ENCODE assay signal across 26 mouse cellular contexts in genomic region chr2:109746223-109746622, GRCm38 (mm10).
"Had no signal": no experiment of that assay in that cellular context is flagged by ENCODE, and none has a peak within 500 bp of the region (broad histone marks: within the 10 kb centered on the region; RNA-seq: fewer than 3 reads in every experiment).

No protein-coding gene starts in this region.

- ATAC-seq: liver, postnatal 0 days; lung, postnatal 0 days; midbrain, embryonic 13.5 days; midbrain, embryonic 16.5 days had no signal

- H3K36me3 ChIP-seq: kidney, embryonic 15.5 days; limb, embryonic 15.5 days; midbrain, embryonic 10.5 days; midbrain, embryonic 13.5 days; neural tube, embryonic 13.5 days had no signal

- H3K27ac ChIP-seq: kidney, embryonic 15.5 days; left cerebral cortex, adult 2 months; limb, embryonic 15.5 days; liver, embryonic 14.5 days; midbrain, embryonic 10.5 days; midbrain, embryonic 13.5 days; neural tube, embryonic 13.5 days; stomach, postnatal 0 days had no signal

- DNase-seq: kidney, adult 8-10 months; kidney, postnatal 10 days; kidney, postnatal 36 days; layer of hippocampus, postnatal 36 days; left cerebral cortex, postnatal 4 days; liver, postnatal 0 days; lung, embryonic 14.5 days; right cerebral cortex, adult 18-20 months; right cerebral cortex, postnatal 14 days; right cerebral cortex, postnatal 4 days; thymus, adult 2 months; thymus, postnatal 14 days; thymus, postnatal 4 days had no signal

- H3K9me3 ChIP-seq: kidney, embryonic 15.5 days; limb, embryonic 15.5 days; megakaryocyte, embryonic 14.5 days; midbrain, embryonic 10.5 days; midbrain, embryonic 13.5 days; neural tube, embryonic 13.5 days had no signal

- H3K9ac ChIP-seq: kidney, embryonic 15.5 days; limb, embryonic 15.5 days; liver, embryonic 14.5 days; liver, postnatal 0 days; lung, embryonic 14.5 days; midbrain, embryonic 13.5 days; neural tube, embryonic 13.5 days had no signal

- H3K4me3 ChIP-seq: kidney, embryonic 15.5 days; left cerebral cortex, adult 2 months; limb, embryonic 15.5 days; megakaryocyte, embryonic 14.5 days; midbrain, embryonic 10.5 days; midbrain, embryonic 13.5 days; myocyte; neural tube, embryonic 13.5 days had no signal

- H3K27me3 ChIP-seq: kidney, embryonic 15.5 days; limb, embryonic 15.5 days; megakaryocyte, embryonic 14.5 days; midbrain, embryonic 13.5 days; neural tube, embryonic 13.5 days had no signal

- H3K4me2 ChIP-seq: kidney, embryonic 15.5 days; limb, embryonic 15.5 days; liver, embryonic 11.5 days; lung, embryonic 14.5 days; midbrain, embryonic 13.5 days; neural tube, embryonic 13.5 days had no signal

- H3K4me1 ChIP-seq: limb, embryonic 15.5 days; megakaryocyte, embryonic 14.5 days had no signal
